Mouse (Mus musculus) embryonic facial prominence, embryonic 14.5 days (tissue): ENCODE measurements around the gene Extl1. TPM values are rescaled to one million over a fixed set of nuclear protein-coding genes. Genes with fewer than 3 reads are reported as not detected.
"Not testable (repeated sequence)": the region's sequence is repeated elsewhere in the genome, so short reads cannot be mapped to it uniquely, and the experiment has no call there.

Source experiments
- ATAC-seq: fragments of 200-750 bp; cut with Nextera tagmentation; 2 replicates; pipeline ENCODE4 v1.8.0; 2017; ENCODE audit warnings: low read depth, moderate number of reproducible peaks, moderate TSS enrichment
- DNase-seq: peaks from one replicate; pipeline ENCODE4 v3.0.0-alpha.2; 2015; ENCODE audit warnings: low spot score
- H3K27ac ChIP-seq: fragments of 300-500 bp; sonication (generic); replicated peaks from 2 replicates; pipeline ENCODE4 v1.5.1; 2014; ENCODE audit warnings: low read depth, mild to moderate bottlenecking, low read length, moderate library complexity
- H3K27me3 ChIP-seq: fragments of 300-500 bp; sonication (generic); replicated peaks from 2 replicates; pipeline ENCODE4 v1.6.1; 2014; ENCODE audit warnings: low read length; ENCODE audit not compliant: control insufficient read depth, insufficient read depth
- H3K36me3 ChIP-seq: fragments of 300-500 bp; sonication (generic); 2 replicates; pipeline ENCODE4 v1.6.1; 2014; ENCODE audit warnings: low read length, mixed read lengths; ENCODE audit not compliant: control insufficient read depth, insufficient read depth
- H3K4me1 ChIP-seq: fragments of 300-500 bp; sonication (generic); 2 replicates; pipeline ENCODE4 v1.6.1; 2014; ENCODE audit warnings: antibody characterized with exemption, low read length; ENCODE audit not compliant: control insufficient read depth, insufficient read depth
- H3K4me2 ChIP-seq: fragments of 300-500 bp; sonication (generic); 2 replicates; pipeline ENCODE4 v1.6.1; 2014; ENCODE audit warnings: low read depth, mild to moderate bottlenecking, low read length, moderate library complexity, mixed read lengths
- H3K4me3 ChIP-seq: fragments of 300-500 bp; sonication (generic); 2 replicates; pipeline ENCODE4 v1.5.1; 2014; ENCODE audit warnings: low read depth, mild to moderate bottlenecking, low read length
- H3K9ac ChIP-seq: fragments of 300-500 bp; sonication (generic); 2 replicates; pipeline ENCODE4 v1.6.1; 2014; ENCODE audit warnings: low read depth, mild to moderate bottlenecking, low read length, moderate library complexity, mixed read lengths
- H3K9me3 ChIP-seq: fragments of 300-500 bp; sonication (generic); 2 replicates; pipeline ENCODE4 v1.6.1; 2016; ENCODE audit warnings: low read length; ENCODE audit not compliant: control insufficient read depth
- WGBS: fragments of 180-500 bp; shearing (Covaris S2); extraction: QIAGEN DNeasy Blood & Tissue Kit; methylation state at CpG from one replicate; pipeline ENCODE4 v1.1.7; 2014; 5-methylcytosine and 5-hydroxymethylcytosine counted together
- polyA plus RNA-seq: library from polyadenylated mRNA; unstranded; fragments of >200 nt; fragmentation: Nextera tagmentation; extraction: Ambion mirVana; gene quantifications from 2 replicates; pipeline ENCODE4 v1.2.1, GENCODE M21; 2014

Extl1 gene
- polyA plus RNA-seq, 1 experiment from 2014 or later, result 3.1 TPM

DNA sequence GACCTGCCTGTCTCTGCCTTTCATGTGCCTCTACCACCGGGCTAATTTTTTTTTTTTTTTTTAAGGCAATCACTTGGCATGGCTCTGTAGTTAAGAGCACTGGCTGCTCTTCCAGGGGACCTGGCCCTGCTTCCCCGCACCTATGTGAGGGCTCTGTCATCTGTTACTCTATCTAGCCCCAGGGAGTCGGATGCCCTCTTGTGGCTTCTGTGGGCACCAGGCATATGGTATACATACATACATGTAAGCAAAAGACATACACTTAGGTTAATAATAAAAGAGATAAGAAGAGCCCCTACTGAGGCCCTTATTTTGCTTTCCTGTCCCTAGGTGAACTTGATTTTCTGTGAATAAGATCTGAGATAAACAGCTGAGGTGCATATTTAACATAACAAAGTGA is 39.0 kb downstream of the Extl1 start:
- Histone ChIP-seq H3K4me1 (peaks cover 8% of the 10 kb centered on the region; the same call in 1 of the 2 replicates), H3K27ac (no peak overlapping the region), H3K27me3 (peaks cover 47% of the 10 kb centered on the region), H3K4me2 (no peak overlapping the region), H3K9me3 (0 out of 2 replicates have a peak, but pooled peaks cover 5% of the 10 kb centered on the region), H3K9ac (no peak overlapping the region), H3K36me3 (no peaks in the 10 kb centered on the region), H3K4me3 (no peak overlapping the region)
- WGBS, result 39% methylated on average over 3 of the region's 3 CpGs
- ATAC-seq (no peak), DNase-seq (no peak)

DNA sequence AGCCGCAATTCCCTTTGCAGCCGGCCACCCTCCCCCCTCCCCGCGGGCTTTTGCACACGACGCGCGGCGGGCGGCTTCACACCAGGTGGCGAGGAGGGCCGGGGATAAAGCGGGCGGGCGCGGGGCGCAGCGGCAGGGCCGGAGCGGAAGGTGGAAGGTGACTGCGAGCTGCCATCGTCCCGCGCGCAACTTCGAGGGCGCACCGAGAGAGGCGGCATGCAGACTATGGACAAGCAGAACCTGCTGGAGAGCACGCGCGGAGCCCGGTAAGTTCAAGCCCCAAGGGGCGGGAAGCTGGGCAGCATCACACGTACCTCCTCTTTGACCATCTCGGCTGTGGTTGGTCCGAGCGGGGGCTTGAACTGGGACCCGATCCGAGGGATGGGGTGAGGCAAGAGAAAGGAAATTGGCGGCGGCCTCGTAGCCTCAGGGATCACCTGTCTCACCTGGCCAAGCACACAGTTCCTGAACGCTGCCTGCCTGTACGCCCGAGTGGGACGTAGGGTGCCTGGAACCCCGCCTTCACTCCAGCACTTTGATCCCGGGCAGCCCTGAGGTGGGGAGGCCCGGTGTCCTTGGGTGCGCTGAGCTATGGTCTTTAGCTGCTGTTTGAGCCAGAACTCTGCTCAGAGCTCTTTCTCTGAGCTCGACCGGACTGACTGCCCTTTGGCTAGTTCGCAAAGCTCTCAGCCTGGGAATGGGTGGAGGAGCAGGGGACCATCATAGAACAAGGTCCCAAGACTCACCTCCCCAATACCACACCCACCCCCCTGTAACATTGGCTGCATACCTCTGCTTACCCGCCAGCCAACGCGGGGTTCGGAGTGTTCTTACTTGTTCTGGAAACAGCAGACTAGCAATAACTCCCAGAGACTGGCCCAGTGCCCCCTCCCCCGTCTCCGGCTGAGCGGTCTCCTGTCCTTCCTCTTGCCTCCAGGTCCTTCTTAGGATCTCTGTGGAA is 40.3 kb downstream of the Extl1 start, which contains the start of gene Slc30a2:
TSS of gene Slc30a2 (plus strand) at position 111 of the 961 bp plus-strand sequence.
- 3% methylated on average over 54 of the region's 61 CpGs for WGBS
- H3K27me3 ChIP-seq, result peaks cover 47% of the 10 kb centered on the region
- DNase-seq (no peak), ATAC-seq (no peak)
- H3K36me3 ChIP-seq, result no peaks in the 10 kb centered on the region
- peaks cover 8% of the 10 kb centered on the region; the same call in 1 of the 2 replicates for H3K4me1 ChIP-seq
- peak within 1 kb of the TSS; percentile 54 for H3K4me2 ChIP-seq
- H3K4me3 ChIP-seq, result peak within 1 kb of the TSS; percentile 30
- no peak within 1 kb of the TSS for H3K27ac ChIP-seq
- H3K9ac ChIP-seq, result no peak within 1 kb of the TSS; the same call in 1 of the 2 replicates
- H3K9me3 ChIP-seq, result 0 out of 2 replicates have a peak, but pooled peaks cover 5% of the 10 kb centered on the region

DNA sequence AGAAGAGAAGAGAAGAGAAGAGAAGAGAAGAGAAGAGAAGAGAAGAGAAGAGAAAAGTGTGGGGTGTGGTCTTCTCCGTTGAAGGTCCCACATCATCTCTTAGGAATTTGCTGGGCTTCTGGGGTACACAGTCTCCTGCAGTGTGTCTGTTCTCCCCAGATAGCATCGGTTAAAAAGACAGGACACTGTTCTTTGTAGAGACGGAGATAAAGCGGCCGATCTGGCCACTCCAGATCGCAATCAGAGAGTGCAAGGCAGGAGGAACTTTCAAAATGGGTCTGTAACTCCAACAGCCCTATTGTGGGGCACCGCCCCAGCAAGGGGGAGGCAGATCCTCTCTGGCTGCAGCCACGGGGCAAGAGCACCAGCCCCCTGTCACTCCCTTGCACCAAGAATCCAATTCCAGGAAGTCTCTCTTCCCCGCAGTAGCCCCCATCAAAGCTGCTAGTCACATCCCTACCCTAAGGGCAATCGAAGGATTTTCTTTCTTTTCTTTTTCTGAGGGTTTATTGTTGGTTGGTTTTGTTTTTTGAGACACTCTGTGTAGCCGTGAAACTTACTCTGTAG is 41.4 kb downstream of the Extl1 start:
- Histone ChIP-seq H3K4me2 (no peak overlapping the region), H3K9ac (no peak overlapping the region), H3K4me1 (peaks cover 8% of the 10 kb centered on the region; the same call in 1 of the 2 replicates), H3K4me3 (no peak overlapping the region), H3K36me3 (no peaks in the 10 kb centered on the region), H3K9me3 (0 out of 2 replicates have a peak, but pooled peaks cover 5% of the 10 kb centered on the region), H3K27me3 (peaks cover 47% of the 10 kb centered on the region), H3K27ac (no peak overlapping the region)
- ATAC-seq (no peak), DNase-seq (no peak)
- WGBS, result 31% methylated on average over 11 of the region's 11 CpGs

DNA sequence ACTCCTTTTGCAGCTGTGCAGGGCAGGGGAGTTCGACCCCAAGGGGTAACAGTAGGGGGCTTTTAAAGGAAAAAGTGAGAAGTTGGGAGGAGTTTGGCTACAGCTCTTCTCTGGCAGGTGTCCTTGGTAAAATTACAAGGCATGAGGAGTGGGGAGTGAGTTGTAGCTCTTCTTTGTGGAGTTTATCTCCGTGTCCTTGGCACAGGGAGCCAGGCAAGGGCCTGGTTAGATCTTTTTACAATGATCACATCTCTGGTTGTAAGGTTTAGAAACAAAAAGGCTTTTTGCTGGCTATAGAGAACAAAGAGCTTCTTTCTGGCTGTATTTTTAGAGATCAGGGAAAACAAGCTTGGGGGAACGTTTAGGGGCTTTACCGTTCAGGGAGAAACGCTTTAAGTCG is 42.4 kb downstream of the Extl1 start:
- H3K9ac ChIP-seq, DNase-seq: not testable (repeated sequence)

DNA sequence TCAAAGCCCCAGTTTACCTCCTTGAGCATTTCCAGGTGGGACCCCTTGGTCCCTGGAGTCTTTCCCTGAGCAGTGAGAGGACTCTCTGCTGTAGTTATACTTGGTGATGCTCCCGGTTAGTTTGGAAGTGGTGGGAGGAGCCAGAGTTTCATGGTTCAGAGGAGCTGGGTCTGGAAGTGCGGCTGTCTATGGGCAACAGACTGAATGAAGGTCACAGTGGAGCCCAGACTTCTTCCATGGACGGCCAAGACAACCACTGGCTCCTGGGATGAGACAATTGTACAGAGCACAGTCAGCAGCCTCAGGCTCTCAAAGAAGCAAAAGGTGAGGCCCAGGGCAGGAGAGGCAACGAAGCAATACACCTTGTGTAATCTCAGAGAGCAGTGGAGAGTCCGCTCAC is 53.4 kb downstream of the Extl1 start:
- H3K4me3 ChIP-seq, result no peak overlapping the region
- WGBS, result 67% methylated on average over 5 of the region's 5 CpGs
- H3K4me2 ChIP-seq, result no peak overlapping the region
- no peaks in the 10 kb centered on the region for H3K27me3 ChIP-seq
- H3K9ac ChIP-seq, result no peak overlapping the region
- no peak for ATAC-seq
- no peaks in the 10 kb centered on the region for H3K4me1 ChIP-seq
- no peaks in the 10 kb centered on the region for H3K9me3 ChIP-seq
- H3K36me3 ChIP-seq, result no peaks in the 10 kb centered on the region
- H3K27ac ChIP-seq, result no peak overlapping the region
- no peak for DNase-seq

More for the DNA sequence above, 42.4 kb downstream of the Extl1 start:
- 50% methylated on average over 6 of the region's 6 CpGs for WGBS
- H3K9me3 ChIP-seq, H3K27ac ChIP-seq, H3K4me3 ChIP-seq, H3K4me2 ChIP-seq, H3K4me1 ChIP-seq, ATAC-seq, H3K36me3 ChIP-seq: not testable (repeated sequence)
- H3K27me3 ChIP-seq, result peaks cover 47% of the 10 kb centered on the region

DNA sequence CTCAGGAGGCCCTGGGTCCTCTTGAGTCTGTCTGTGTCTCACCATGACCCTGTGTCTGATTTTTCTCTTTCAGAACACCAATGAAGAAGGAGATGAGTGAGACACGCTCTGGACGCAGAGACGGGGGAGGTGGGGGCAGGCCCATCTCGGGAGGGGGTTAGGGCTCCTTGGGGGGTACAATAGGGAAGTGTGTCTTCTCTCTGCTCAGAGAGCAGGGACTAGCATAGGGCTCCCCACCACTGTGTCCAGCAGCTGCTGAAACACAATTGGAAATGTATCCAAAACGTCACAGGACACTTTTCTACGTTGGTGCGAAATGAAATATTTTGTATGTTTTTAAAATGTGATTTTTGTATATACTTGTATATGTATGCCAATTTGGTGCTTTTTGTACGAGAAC is 54.8 kb downstream of the Extl1 start:
- DNase-seq (no peak), ATAC-seq (no peak)
- no peak overlapping the region for H3K27ac ChIP-seq

DNA sequence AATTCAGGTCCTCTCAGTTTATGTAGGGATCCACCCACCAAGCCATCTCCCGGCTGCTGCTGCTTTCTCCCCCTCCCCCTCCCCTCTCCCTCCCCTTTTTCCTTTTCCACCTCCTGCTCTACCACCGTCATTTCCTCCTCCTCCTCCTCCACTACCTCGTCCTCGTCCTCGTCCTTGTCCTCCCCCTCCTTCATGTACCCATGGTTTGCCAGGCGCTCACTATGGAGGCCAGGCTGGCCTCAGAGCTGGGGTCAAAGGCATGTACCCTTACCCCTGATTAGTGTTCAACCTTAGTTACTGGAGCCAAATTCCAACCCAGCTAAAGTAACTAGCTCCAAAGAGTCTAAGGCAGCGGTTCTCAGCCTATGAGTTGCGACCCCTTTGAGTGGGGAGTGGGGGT is 55.5 kb downstream of the Extl1 start:
- Histone ChIP-seq H3K36me3 (no peaks in the 10 kb centered on the region), H3K27me3 (no peaks in the 10 kb centered on the region), H3K9me3 (no peaks in the 10 kb centered on the region), H3K4me2 (no peak overlapping the region), H3K4me3 (no peak overlapping the region), H3K4me1 (no peaks in the 10 kb centered on the region), H3K9ac (no peak overlapping the region), H3K27ac (no peak overlapping the region)
- DNase-seq, result no peak
- ATAC-seq, result no peak
- WGBS, result 51% methylated on average over 8 of the region's 8 CpGs

More for the DNA sequence above, 54.8 kb downstream of the Extl1 start:
- no peaks in the 10 kb centered on the region for H3K36me3 ChIP-seq
- no peak overlapping the region for H3K4me3 ChIP-seq
- WGBS, result 82% methylated on average over 8 of the region's 8 CpGs
- no peaks in the 10 kb centered on the region for H3K27me3 ChIP-seq
- no peak overlapping the region for H3K4me2 ChIP-seq
- H3K9ac ChIP-seq, result no peak overlapping the region
- H3K4me1 ChIP-seq, result no peaks in the 10 kb centered on the region
- no peaks in the 10 kb centered on the region for H3K9me3 ChIP-seq

DNA sequence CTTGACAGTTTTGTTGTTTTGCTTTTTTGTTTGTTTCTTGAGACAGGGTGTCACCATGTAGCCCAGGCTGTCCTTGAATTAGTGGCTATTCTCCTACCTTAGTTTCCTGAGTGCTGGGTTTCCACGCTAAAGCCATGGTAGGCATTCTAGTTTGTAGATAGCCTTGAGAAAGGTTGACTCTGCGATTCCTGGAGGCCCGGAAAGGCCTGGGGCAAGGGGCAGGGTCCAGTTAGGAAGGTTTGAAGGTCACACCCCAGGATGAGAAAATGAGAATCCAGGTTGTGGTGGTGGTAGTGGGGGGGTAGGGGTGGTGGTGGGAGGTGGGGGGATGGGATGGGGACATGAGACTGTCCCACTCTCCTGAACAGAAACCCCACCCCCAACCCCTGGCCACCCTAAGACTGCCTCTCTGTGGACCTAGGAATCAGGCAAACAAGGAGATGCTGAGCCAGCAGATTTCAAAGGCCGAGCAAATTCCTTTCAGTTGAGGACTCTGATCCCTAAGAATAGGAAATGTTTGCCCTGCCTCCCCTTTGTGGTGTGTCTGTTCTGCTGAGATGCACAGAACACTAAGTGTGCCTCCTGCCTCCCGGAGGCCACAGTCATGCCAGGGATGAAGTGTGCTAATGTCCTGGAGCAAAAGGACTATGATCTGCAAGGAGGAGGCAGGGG is 56.7 kb downstream of the Extl1 start:
- ATAC-seq, result no peak
- H3K36me3 ChIP-seq, result no peaks in the 10 kb centered on the region
- 61% methylated on average over 5 of the region's 5 CpGs for WGBS
- H3K4me2 ChIP-seq, result no peak overlapping the region
- no peak overlapping the region for H3K4me3 ChIP-seq
- H3K27me3 ChIP-seq, result no peaks in the 10 kb centered on the region
- H3K9ac ChIP-seq, result no peak overlapping the region
- H3K4me1 ChIP-seq, result no peaks in the 10 kb centered on the region
- no peak overlapping the region for H3K27ac ChIP-seq
- H3K9me3 ChIP-seq, result no peaks in the 10 kb centered on the region
- DNase-seq, result no peak
